Mouse (Mus musculus): ENCODE results near the gene Atxn2. TPM values are rescaled to one million over a fixed set of nuclear protein-coding genes. Genes with fewer than 3 reads are reported as not detected.

Gene Atxn2
- polyA plus RNA-seq, 1 experiment from 2014 or later, result 75.2 TPM

- no peaks in the 10 kb centered on the region for H3K9me3 ChIP-seq (ENCODE audit: control insufficient read depth, low read length)
- H3K27ac ChIP-seq (ENCODE audit: low read depth, low read length), result no peak overlapping the region
- WGBS, result 86% methylated on average over 4 of the region's 4 CpGs
- no peak overlapping the region for H3K9ac ChIP-seq (ENCODE audit: low read depth, low read length)
- H3K27me3 ChIP-seq (ENCODE audit: control insufficient read depth, insufficient read depth, low read length), result peaks cover 12% of the 10 kb centered on the region
- H3K4me2 ChIP-seq (replicated peaks; ENCODE audit: low read depth, low read length), result no peak overlapping the region
- DNase-seq (ENCODE audit: low spot score), result no peak
- no peak overlapping the region for H3K4me3 ChIP-seq (ENCODE audit: low read depth, low read length)
- ATAC-seq (ENCODE audit: low FRiP score), result no peak
- 0 out of 2 replicates have a peak, but pooled peaks cover 3% of the 10 kb centered on the region for H3K36me3 ChIP-seq (ENCODE audit: control insufficient read depth, insufficient read depth, low read length)
- 0 out of 2 replicates have a peak, but pooled peaks cover 11% of the 10 kb centered on the region for H3K4me1 ChIP-seq (replicated peaks; ENCODE audit: control insufficient read depth, insufficient read depth, low read length)
Observed at GRCm38 (mm10) chr5:121827876-121828275, 116.7 kb downstream of the Atxn2 start.

- H3K27ac ChIP-seq (ENCODE audit: low read depth, low read length), result no peak overlapping the region
- 5% methylated on average over 75 of the region's 82 CpGs for WGBS
- H3K27me3 ChIP-seq (ENCODE audit: control insufficient read depth, insufficient read depth, low read length), result peaks cover 12% of the 10 kb centered on the region
- H3K9ac ChIP-seq (ENCODE audit: low read depth, low read length), result peak overlapping the region; percentile 48
- H3K4me2 ChIP-seq (replicated peaks; ENCODE audit: low read depth, low read length), result peak overlapping the region; percentile 88
- H3K9me3 ChIP-seq (ENCODE audit: control insufficient read depth, low read length), result no peaks in the 10 kb centered on the region
- DNase-seq (ENCODE audit: low spot score) (peak; percentile 60), ATAC-seq (ENCODE audit: low FRiP score) (peak; percentile 36; the same call in 1 of the 2 replicates)
- peak overlapping the region; percentile 39 for H3K4me3 ChIP-seq (ENCODE audit: low read depth, low read length)
- H3K36me3 ChIP-seq (ENCODE audit: control insufficient read depth, insufficient read depth, low read length), result 0 out of 2 replicates have a peak, but pooled peaks cover 3% of the 10 kb centered on the region
- H3K4me1 ChIP-seq (replicated peaks; ENCODE audit: control insufficient read depth, insufficient read depth, low read length), result 0 out of 2 replicates have a peak, but pooled peaks cover 11% of the 10 kb centered on the region
Observed at GRCm38 (mm10) chr5:121828491-121829432, 117.6 kb downstream of the Atxn2 start.

DNA sequence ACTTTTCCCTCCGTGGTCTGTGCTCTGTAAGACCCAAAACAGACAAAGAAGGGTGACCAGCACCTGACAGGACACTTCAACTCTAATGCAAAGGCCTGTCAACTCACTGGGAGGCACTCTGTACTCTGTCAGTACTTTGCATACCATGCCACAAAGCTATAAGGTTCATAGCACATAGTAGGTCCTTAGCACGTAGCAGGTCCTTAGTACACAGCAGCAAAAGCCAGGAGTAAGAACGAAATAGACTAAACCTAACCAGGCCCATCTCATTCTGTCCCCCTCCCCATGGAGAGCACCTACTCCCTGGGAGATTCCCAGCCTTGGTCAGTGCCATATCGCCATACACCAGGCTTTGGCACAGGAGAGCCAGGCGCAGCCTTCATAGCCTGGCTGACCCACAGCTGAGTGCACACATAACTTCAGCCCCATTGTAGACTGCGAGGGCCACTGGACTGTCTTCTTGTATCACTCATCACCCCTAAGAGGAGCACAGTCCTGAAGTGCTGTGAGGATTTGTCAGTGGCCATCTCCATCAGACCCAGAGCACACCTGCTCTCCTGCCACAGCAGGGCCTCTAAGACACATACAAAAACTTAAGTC is 120.0 kb downstream of the Atxn2 start:
- Histone ChIP-seq H3K4me3 (ENCODE audit: low read depth, low read length) (no peak overlapping the region), H3K9me3 (ENCODE audit: control insufficient read depth, low read length) (no peaks in the 10 kb centered on the region), H3K4me1 (replicated peaks; ENCODE audit: control insufficient read depth, insufficient read depth, low read length) (peaks cover 19% of the 10 kb centered on the region), H3K27ac (ENCODE audit: low read depth, low read length) (no peak overlapping the region), H3K27me3 (ENCODE audit: control insufficient read depth, insufficient read depth, low read length) (peaks cover 12% of the 10 kb centered on the region), H3K9ac (ENCODE audit: low read depth, low read length) (no peak overlapping the region), H3K4me2 (replicated peaks; ENCODE audit: low read depth, low read length) (no peak overlapping the region), H3K36me3 (ENCODE audit: control insufficient read depth, insufficient read depth, low read length) (no peaks in the 10 kb centered on the region)
- ATAC-seq (ENCODE audit: low FRiP score) (no peak), DNase-seq (ENCODE audit: low spot score) (no peak)
- 88% methylated on average over 6 of the region's 6 CpGs for WGBS

GRCm38 (mm10) chr5:121832376-121833155 is 121.4 kb downstream of the Atxn2 start:
- Histone ChIP-seq H3K9ac (ENCODE audit: low read depth, low read length) (no peak overlapping the region), H3K4me3 (ENCODE audit: low read depth, low read length) (no peak overlapping the region), H3K4me1 (replicated peaks; ENCODE audit: control insufficient read depth, insufficient read depth, low read length) (peaks cover 19% of the 10 kb centered on the region), H3K9me3 (ENCODE audit: control insufficient read depth, low read length) (no peaks in the 10 kb centered on the region), H3K4me2 (replicated peaks; ENCODE audit: low read depth, low read length) (no peak overlapping the region), H3K27ac (ENCODE audit: low read depth, low read length) (no peak overlapping the region), H3K36me3 (ENCODE audit: control insufficient read depth, insufficient read depth, low read length) (no peaks in the 10 kb centered on the region), H3K27me3 (ENCODE audit: control insufficient read depth, insufficient read depth, low read length) (peaks cover 20% of the 10 kb centered on the region)
- no peak for DNase-seq (ENCODE audit: low spot score)
- no peak for ATAC-seq (ENCODE audit: low FRiP score)
- 79% methylated on average over 6 of the region's 6 CpGs for WGBS

DNA sequence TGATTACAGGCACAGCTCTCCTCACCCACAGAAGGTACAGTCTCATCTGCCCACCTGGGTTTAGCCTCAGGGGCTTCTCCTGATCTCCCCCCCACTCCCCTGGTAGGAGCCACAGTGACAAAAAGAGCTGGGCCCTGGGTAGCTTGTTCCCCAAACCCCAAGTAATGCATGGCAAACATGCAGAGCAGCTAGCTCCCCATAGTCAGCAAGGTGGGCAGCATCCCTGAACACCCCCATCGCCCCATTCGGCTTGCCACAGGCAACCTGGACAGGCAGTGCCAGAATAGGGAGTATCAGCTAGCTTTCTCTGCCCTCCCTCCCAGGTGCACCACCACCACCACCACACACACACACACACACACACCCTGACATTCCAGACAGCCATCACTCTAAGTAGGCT is 122.0 kb downstream of the Atxn2 start:
- H3K4me1 ChIP-seq (replicated peaks; ENCODE audit: control insufficient read depth, insufficient read depth, low read length), result peaks cover 18% of the 10 kb centered on the region
- 96% methylated on average over 2 of the region's 2 CpGs for WGBS
- H3K27me3 ChIP-seq (ENCODE audit: control insufficient read depth, insufficient read depth, low read length), result peaks cover 24% of the 10 kb centered on the region
- ATAC-seq (ENCODE audit: low FRiP score), result no peak
- no peak overlapping the region for H3K9ac ChIP-seq (ENCODE audit: low read depth, low read length)
- no peak overlapping the region for H3K4me2 ChIP-seq (replicated peaks; ENCODE audit: low read depth, low read length)
- H3K9me3 ChIP-seq (ENCODE audit: control insufficient read depth, low read length), result no peaks in the 10 kb centered on the region
- DNase-seq (ENCODE audit: low spot score), result no peak
- no peaks in the 10 kb centered on the region for H3K36me3 ChIP-seq (ENCODE audit: control insufficient read depth, insufficient read depth, low read length)
- no peak overlapping the region for H3K4me3 ChIP-seq (ENCODE audit: low read depth, low read length)
- H3K27ac ChIP-seq (ENCODE audit: low read depth, low read length), result no peak overlapping the region

- 51% methylated on average over 10 of the region's 10 CpGs for WGBS
Observed at GRCm38 (mm10) chr5:121833572-121834240, 122.6 kb downstream of the Atxn2 start.

DNA sequence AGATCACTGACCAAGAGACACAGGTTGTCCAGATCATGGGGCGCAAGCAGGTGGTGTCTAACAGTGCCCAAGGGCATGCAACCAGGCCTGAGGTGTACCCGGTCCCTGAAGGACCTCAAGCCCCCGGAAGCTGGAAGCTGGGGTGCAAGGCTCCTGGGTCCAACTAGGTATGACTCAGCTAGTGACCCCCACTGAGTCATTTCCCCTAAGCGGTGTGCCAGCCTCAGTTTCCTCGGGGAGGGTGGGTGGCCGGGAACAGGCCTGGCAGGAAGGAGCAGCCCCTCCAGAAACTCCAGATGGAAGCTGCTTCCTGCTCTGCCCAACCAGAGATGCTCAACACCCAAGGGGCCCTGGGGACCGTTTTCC is 123.1 kb downstream of the Atxn2 start:
- 74% methylated on average over 7 of the region's 7 CpGs for WGBS
- H3K27me3 ChIP-seq (ENCODE audit: control insufficient read depth, insufficient read depth, low read length), result peaks cover 31% of the 10 kb centered on the region
- no peak overlapping the region for H3K9ac ChIP-seq (ENCODE audit: low read depth, low read length)
- no peaks in the 10 kb centered on the region for H3K36me3 ChIP-seq (ENCODE audit: control insufficient read depth, insufficient read depth, low read length)
- H3K4me2 ChIP-seq (replicated peaks; ENCODE audit: low read depth, low read length), result peak overlapping the region; percentile 5
- H3K27ac ChIP-seq (ENCODE audit: low read depth, low read length), result no peak overlapping the region
- H3K4me3 ChIP-seq (ENCODE audit: low read depth, low read length), result no peak overlapping the region
- ATAC-seq (ENCODE audit: low FRiP score) (no peak), DNase-seq (ENCODE audit: low spot score) (no peak)
- peaks cover 11% of the 10 kb centered on the region for H3K4me1 ChIP-seq (replicated peaks; ENCODE audit: control insufficient read depth, insufficient read depth, low read length)
- no peaks in the 10 kb centered on the region for H3K9me3 ChIP-seq (ENCODE audit: control insufficient read depth, low read length)

More at GRCm38 (mm10) chr5:121833572-121834240, 122.6 kb downstream of the Atxn2 start:
- Histone ChIP-seq H3K4me2 (replicated peaks; ENCODE audit: low read depth, low read length) (peak overlapping the region; percentile 5; the same call in 1 of the 2 replicates), H3K4me1 (replicated peaks; ENCODE audit: control insufficient read depth, insufficient read depth, low read length) (peaks cover 14% of the 10 kb centered on the region), H3K9me3 (ENCODE audit: control insufficient read depth, low read length) (no peaks in the 10 kb centered on the region), H3K27me3 (ENCODE audit: control insufficient read depth, insufficient read depth, low read length) (peaks cover 26% of the 10 kb centered on the region), H3K27ac (ENCODE audit: low read depth, low read length) (no peak overlapping the region), H3K4me3 (ENCODE audit: low read depth, low read length) (no peak overlapping the region), H3K36me3 (ENCODE audit: control insufficient read depth, insufficient read depth, low read length) (no peaks in the 10 kb centered on the region), H3K9ac (ENCODE audit: low read depth, low read length) (no peak overlapping the region)
- ATAC-seq (ENCODE audit: low FRiP score) (no peak), DNase-seq (ENCODE audit: low spot score) (no peak)

Measured in hindbrain, embryonic 11.5 days (tissue).